Mouse (Mus musculus): ENCODE results near the gene Cdrt4. TPM values are rescaled to one million over a fixed set of nuclear protein-coding genes. Genes with fewer than 3 reads are reported as not detected.

The Cdrt4 gene
- polyA plus RNA-seq, 1 experiment from 2014 or later, result not detected

- WGBS, result 49% methylated on average over 3 of the region's 3 CpGs
- Histone ChIP-seq H3K4me1 (ENCODE audit: control insufficient read depth, insufficient read depth, low read length) (no peaks in the 10 kb centered on the region), H3K27ac (ENCODE audit: low read depth, low read length) (no peak overlapping the region)
Observed at GRCm38 (mm10) chr11:62984365-62984764, 33.4 kb downstream of the Cdrt4 start.

GRCm38 (mm10) chr11:62985075-62985474, 34.1 kb downstream of the Cdrt4 start:
- no peaks in the 10 kb centered on the region for H3K36me3 ChIP-seq (ENCODE audit: control insufficient read depth, insufficient read depth, low read length)
- 85% methylated on average over 3 of the region's 3 CpGs for WGBS
- H3K4me2 ChIP-seq (ENCODE audit: low read depth, low read length), result no peak overlapping the region
- H3K27me3 ChIP-seq (ENCODE audit: control insufficient read depth, insufficient read depth, low read length), result no peaks in the 10 kb centered on the region
- no peak overlapping the region for H3K4me3 ChIP-seq (ENCODE audit: low read depth, low read length)
- H3K9ac ChIP-seq (replicated peaks; ENCODE audit: low read depth, low read length), result no peak overlapping the region
- ATAC-seq (ENCODE audit: low read depth), result no peak
- no peaks in the 10 kb centered on the region for H3K4me1 ChIP-seq (ENCODE audit: control insufficient read depth, insufficient read depth, low read length)
- no peak overlapping the region for H3K27ac ChIP-seq (ENCODE audit: low read depth, low read length)
- H3K9me3 ChIP-seq (ENCODE audit: control insufficient read depth, low read length), result no peaks in the 10 kb centered on the region

More at GRCm38 (mm10) chr11:62984365-62984764, 33.4 kb downstream of the Cdrt4 start:
- H3K9ac ChIP-seq (replicated peaks; ENCODE audit: low read depth, low read length), result no peak overlapping the region
- H3K27me3 ChIP-seq (ENCODE audit: control insufficient read depth, insufficient read depth, low read length), result no peaks in the 10 kb centered on the region
- ATAC-seq (ENCODE audit: low read depth), result no peak
- H3K4me3 ChIP-seq (ENCODE audit: low read depth, low read length), result no peak overlapping the region
- H3K4me2 ChIP-seq (ENCODE audit: low read depth, low read length), result no peak overlapping the region
- H3K36me3 ChIP-seq (ENCODE audit: control insufficient read depth, insufficient read depth, low read length), result no peaks in the 10 kb centered on the region
- no peaks in the 10 kb centered on the region for H3K9me3 ChIP-seq (ENCODE audit: control insufficient read depth, low read length)

- Histone ChIP-seq H3K36me3 (ENCODE audit: control insufficient read depth, insufficient read depth, low read length) (no peaks in the 10 kb centered on the region), H3K27me3 (ENCODE audit: control insufficient read depth, insufficient read depth, low read length) (no peaks in the 10 kb centered on the region), H3K4me3 (ENCODE audit: low read depth, low read length) (no peak overlapping the region), H3K4me1 (ENCODE audit: control insufficient read depth, insufficient read depth, low read length) (no peaks in the 10 kb centered on the region), H3K27ac (ENCODE audit: low read depth, low read length) (no peak overlapping the region), H3K9me3 (ENCODE audit: control insufficient read depth, low read length) (no peaks in the 10 kb centered on the region), H3K4me2 (ENCODE audit: low read depth, low read length) (no peak overlapping the region), H3K9ac (replicated peaks; ENCODE audit: low read depth, low read length) (no peak overlapping the region)
- ATAC-seq (ENCODE audit: low read depth), result no peak
- 89% methylated on average over 4 of the region's 4 CpGs for WGBS
Observed at GRCm38 (mm10) chr11:62986578-62986977, 35.6 kb downstream of the Cdrt4 start.

GRCm38 (mm10) chr11:62990150-62990685, 39.2 kb downstream of the Cdrt4 start:
- no peak for ATAC-seq (ENCODE audit: low read depth)
- 95% methylated on average over 3 of the region's 3 CpGs for WGBS
- H3K27me3 ChIP-seq (ENCODE audit: control insufficient read depth, insufficient read depth, low read length), result no peaks in the 10 kb centered on the region
- H3K4me3 ChIP-seq (ENCODE audit: low read depth, low read length), result no peak overlapping the region
- no peak overlapping the region for H3K4me2 ChIP-seq (ENCODE audit: low read depth, low read length)
- no peak overlapping the region for H3K27ac ChIP-seq (ENCODE audit: low read depth, low read length)
- no peak overlapping the region for H3K9ac ChIP-seq (replicated peaks; ENCODE audit: low read depth, low read length)
- no peaks in the 10 kb centered on the region for H3K9me3 ChIP-seq (ENCODE audit: control insufficient read depth, low read length)
- no peaks in the 10 kb centered on the region for H3K4me1 ChIP-seq (ENCODE audit: control insufficient read depth, insufficient read depth, low read length)
- no peaks in the 10 kb centered on the region for H3K36me3 ChIP-seq (ENCODE audit: control insufficient read depth, insufficient read depth, low read length)

GRCm38 (mm10) chr11:62990811-62991210, 39.8 kb downstream of the Cdrt4 start:
- H3K4me1 ChIP-seq (ENCODE audit: control insufficient read depth, insufficient read depth, low read length), result no peaks in the 10 kb centered on the region
- H3K4me2 ChIP-seq (ENCODE audit: low read depth, low read length), result no peak overlapping the region
- H3K27ac ChIP-seq (ENCODE audit: low read depth, low read length), result no peak overlapping the region
- H3K9ac ChIP-seq (replicated peaks; ENCODE audit: low read depth, low read length), result no peak overlapping the region
- 80% methylated on average over 5 of the region's 5 CpGs for whole genome bisulfite sequencing
- H3K36me3 ChIP-seq (ENCODE audit: control insufficient read depth, insufficient read depth, low read length), result no peaks in the 10 kb centered on the region
- no peaks in the 10 kb centered on the region for H3K9me3 ChIP-seq (ENCODE audit: control insufficient read depth, low read length)
- no peak overlapping the region for H3K4me3 ChIP-seq (ENCODE audit: low read depth, low read length)
- ATAC-seq (ENCODE audit: low read depth), result no peak
- no peaks in the 10 kb centered on the region for H3K27me3 ChIP-seq (ENCODE audit: control insufficient read depth, insufficient read depth, low read length)

GRCm38 (mm10) chr11:62992545-62993242, 41.7 kb downstream of the Cdrt4 start:
- Histone ChIP-seq H3K9me3 (ENCODE audit: control insufficient read depth, low read length) (no peaks in the 10 kb centered on the region), H3K27me3 (ENCODE audit: control insufficient read depth, insufficient read depth, low read length) (no peaks in the 10 kb centered on the region), H3K4me2 (ENCODE audit: low read depth, low read length) (no peak overlapping the region), H3K9ac (replicated peaks; ENCODE audit: low read depth, low read length) (no peak overlapping the region), H3K36me3 (ENCODE audit: control insufficient read depth, insufficient read depth, low read length) (no peaks in the 10 kb centered on the region), H3K4me1 (ENCODE audit: control insufficient read depth, insufficient read depth, low read length) (0 out of 2 replicates have a peak, but pooled peaks cover 2% of the 10 kb centered on the region), H3K4me3 (ENCODE audit: low read depth, low read length) (no peak overlapping the region), H3K27ac (ENCODE audit: low read depth, low read length) (no peak overlapping the region)
- WGBS, result 92% methylated on average over 13 of the region's 13 CpGs
- ATAC-seq (ENCODE audit: low read depth), result no peak

GRCm38 (mm10) chr11:62995066-62995754, 44.2 kb downstream of the Cdrt4 start:
- no peak overlapping the region for H3K9ac ChIP-seq (replicated peaks; ENCODE audit: low read depth, low read length)
- H3K9me3 ChIP-seq (ENCODE audit: control insufficient read depth, low read length), result no peaks in the 10 kb centered on the region
- 91% methylated on average over 9 of the region's 9 CpGs for WGBS
- H3K36me3 ChIP-seq (ENCODE audit: control insufficient read depth, insufficient read depth, low read length), result no peaks in the 10 kb centered on the region
- no peak overlapping the region for H3K27ac ChIP-seq (ENCODE audit: low read depth, low read length)
- H3K4me3 ChIP-seq (ENCODE audit: low read depth, low read length), result no peak overlapping the region
- H3K4me1 ChIP-seq (ENCODE audit: control insufficient read depth, insufficient read depth, low read length), result 0 out of 2 replicates have a peak, but pooled peaks cover 2% of the 10 kb centered on the region
- ATAC-seq (ENCODE audit: low read depth), result no peak
- H3K27me3 ChIP-seq (ENCODE audit: control insufficient read depth, insufficient read depth, low read length), result no peaks in the 10 kb centered on the region
- H3K4me2 ChIP-seq (ENCODE audit: low read depth, low read length), result no peak overlapping the region

- Histone ChIP-seq H3K4me1 (ENCODE audit: control insufficient read depth, insufficient read depth, low read length) (0 out of 2 replicates have a peak, but pooled peaks cover 2% of the 10 kb centered on the region), H3K27ac (ENCODE audit: low read depth, low read length) (no peak overlapping the region), H3K36me3 (ENCODE audit: control insufficient read depth, insufficient read depth, low read length) (no peaks in the 10 kb centered on the region), H3K9me3 (ENCODE audit: control insufficient read depth, low read length) (no peaks in the 10 kb centered on the region), H3K4me2 (ENCODE audit: low read depth, low read length) (no peak overlapping the region), H3K27me3 (ENCODE audit: control insufficient read depth, insufficient read depth, low read length) (no peaks in the 10 kb centered on the region), H3K4me3 (ENCODE audit: low read depth, low read length) (no peak overlapping the region), H3K9ac (replicated peaks; ENCODE audit: low read depth, low read length) (no peak overlapping the region)
- no peak for ATAC-seq (ENCODE audit: low read depth)
- WGBS, result 84% methylated on average over 5 of the region's 5 CpGs
Observed at GRCm38 (mm10) chr11:62995755-62996521, 44.9 kb downstream of the Cdrt4 start.

Data from neural tube, embryonic 14.5 days (tissue).